Mouse (Mus musculus): ENCODE results near the gene Hdac5. TPM values are rescaled to one million over a fixed set of nuclear protein-coding genes. Genes with fewer than 3 reads are reported as not detected.

Hdac5 gene
- total and polyA plus RNA-seq, 2 experiments from 2014 or later: 61.9 to 350 TPM

DNA sequence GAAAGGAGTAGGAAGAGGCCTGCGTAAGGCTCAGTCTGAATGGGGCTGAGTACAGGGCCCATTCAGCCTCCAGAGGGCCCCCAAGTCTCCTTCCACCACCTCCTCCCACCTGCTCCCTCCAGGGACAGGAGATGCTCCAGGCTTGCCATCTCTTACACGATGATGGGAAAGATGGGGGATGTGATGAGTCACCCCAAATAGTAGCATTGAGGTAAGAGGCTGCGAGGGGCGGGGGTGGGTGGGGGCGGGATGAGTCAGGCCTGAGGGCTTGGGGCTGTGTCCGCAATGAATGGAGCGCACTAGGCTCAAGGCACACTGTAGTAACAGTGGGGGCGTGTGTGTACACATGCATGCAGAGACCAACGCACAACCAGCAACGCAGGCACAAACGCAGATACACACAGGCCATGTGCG, 28.6 kb downstream of the Hdac5 start:
- Histone ChIP-seq H3K27me3 (ENCODE audit: insufficient read depth, low read length) (no peaks in the 10 kb centered on the region), H3K9ac (replicated peaks; ENCODE audit: low read length) (no peak overlapping the region), H3K36me3 (ENCODE audit: insufficient read depth, low read length) (peaks cover 65% of the 10 kb centered on the region), H3K9me3 (ENCODE audit: low read length) (no peaks in the 10 kb centered on the region), H3K4me3 (ENCODE audit: low read length) (no peak overlapping the region), H3K27ac (no peak overlapping the region), H3K4me1 (ENCODE audit: insufficient read depth, low read length) (no peaks in the 10 kb centered on the region), H3K4me2 (ENCODE audit: low read depth, low read length) (no peak overlapping the region)
- DNase-seq (ENCODE audit: low spot score) (no peak), ATAC-seq (no peak)
- TF ChIP-seq CTCF (IDR thresholded peaks at IDR 0.05; ENCODE audit: low read depth): peak; percentile 31
- WGBS: 73% methylated on average over 12 of the region's 12 CpGs

DNA sequence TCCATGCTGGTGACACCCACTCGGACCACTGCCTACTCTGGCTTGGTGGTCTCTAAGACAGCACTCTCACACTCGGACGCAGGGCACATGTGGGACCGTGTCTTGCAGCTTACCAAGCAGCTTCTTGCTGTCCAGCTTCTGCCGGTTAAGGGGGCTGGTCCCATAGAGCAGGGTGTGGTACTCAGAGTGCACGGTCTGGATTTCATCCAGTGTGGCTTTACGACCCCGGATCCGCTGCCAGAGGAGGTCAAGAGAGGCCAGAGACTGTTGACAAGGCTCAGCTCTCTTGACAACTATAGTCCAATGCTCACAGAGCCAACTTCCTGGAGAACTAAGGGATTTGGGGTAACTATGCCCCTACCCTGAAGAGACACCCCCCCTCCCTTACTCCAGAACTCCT, 30.1 kb downstream of the Hdac5 start:
- TF ChIP-seq CTCF (IDR thresholded peaks at IDR 0.05; ENCODE audit: low read depth): no peak
- Histone ChIP-seq H3K27me3 (ENCODE audit: insufficient read depth, low read length) (no peaks in the 10 kb centered on the region), H3K9me3 (ENCODE audit: low read length) (no peaks in the 10 kb centered on the region), H3K4me2 (ENCODE audit: low read depth, low read length) (no peak overlapping the region), H3K36me3 (ENCODE audit: insufficient read depth, low read length) (peaks cover 74% of the 10 kb centered on the region), H3K4me3 (ENCODE audit: low read length) (no peak overlapping the region), H3K4me1 (ENCODE audit: insufficient read depth, low read length) (no peaks in the 10 kb centered on the region), H3K9ac (replicated peaks; ENCODE audit: low read length) (no peak overlapping the region), H3K27ac (no peak overlapping the region)
- DNase-seq (ENCODE audit: low spot score): no peak
- no peak for ATAC-seq
- WGBS: 67% methylated on average over 9 of the region's 9 CpGs

GRCm38 (mm10) chr11:102198245-102198644, 31.7 kb downstream of the Hdac5 start:
- no peak overlapping the region for H3K9ac ChIP-seq (replicated peaks; ENCODE audit: low read length)
- ATAC-seq: no peak
- 75% methylated on average over 5 of the region's 6 CpGs for WGBS
- no peaks in the 10 kb centered on the region for H3K27me3 ChIP-seq (ENCODE audit: insufficient read depth, low read length)
- no peak overlapping the region for H3K4me2 ChIP-seq (ENCODE audit: low read depth, low read length)
- no peak for DNase-seq (ENCODE audit: low spot score)
- H3K4me1 ChIP-seq (ENCODE audit: insufficient read depth, low read length): no peaks in the 10 kb centered on the region
- H3K36me3 ChIP-seq (ENCODE audit: insufficient read depth, low read length): peaks cover 65% of the 10 kb centered on the region
- peak; percentile 12; the same call in 1 of the 2 replicates for TF ChIP-seq CTCF (IDR thresholded peaks at IDR 0.05; ENCODE audit: low read depth)
- H3K27ac ChIP-seq: no peak overlapping the region
- no peaks in the 10 kb centered on the region for H3K9me3 ChIP-seq (ENCODE audit: low read length)
- no peak overlapping the region for H3K4me3 ChIP-seq (ENCODE audit: low read length)

- Histone ChIP-seq H3K9ac (replicated peaks; ENCODE audit: low read length) (no peak overlapping the region), H3K4me3 (ENCODE audit: low read length) (no peak overlapping the region), H3K27me3 (ENCODE audit: insufficient read depth, low read length) (no peaks in the 10 kb centered on the region), H3K9me3 (ENCODE audit: low read length) (no peaks in the 10 kb centered on the region), H3K4me2 (ENCODE audit: low read depth, low read length) (no peak overlapping the region), H3K27ac (no peak overlapping the region), H3K36me3 (ENCODE audit: insufficient read depth, low read length) (peaks cover 68% of the 10 kb centered on the region), H3K4me1 (ENCODE audit: insufficient read depth, low read length) (no peaks in the 10 kb centered on the region)
- WGBS: 85% methylated on average over 21 of the region's 21 CpGs
- no peak for DNase-seq (ENCODE audit: low spot score)
- no peak for TF ChIP-seq CTCF (IDR thresholded peaks at IDR 0.05; ENCODE audit: low read depth)
- no peak for ATAC-seq
These were observed 33.8 kb downstream of the Hdac5 start for GRCm38 (mm10) chr11:102196018-102196797.

- Histone ChIP-seq H3K9ac (replicated peaks; ENCODE audit: low read length) (no peak overlapping the region), H3K27me3 (ENCODE audit: insufficient read depth, low read length) (no peaks in the 10 kb centered on the region), H3K4me3 (ENCODE audit: low read length) (no peak overlapping the region), H3K36me3 (ENCODE audit: insufficient read depth, low read length) (peaks cover 46% of the 10 kb centered on the region), H3K4me1 (ENCODE audit: insufficient read depth, low read length) (peaks cover 4% of the 10 kb centered on the region; the same call in 1 of the 2 replicates), H3K27ac (no peak overlapping the region), H3K4me2 (ENCODE audit: low read depth, low read length) (no peak overlapping the region), H3K9me3 (ENCODE audit: low read length) (no peaks in the 10 kb centered on the region)
- no peak for ATAC-seq
- DNase-seq (ENCODE audit: low spot score): no peak
- WGBS: 85% methylated on average over 9 of the region's 9 CpGs
- no peak for TF ChIP-seq CTCF (IDR thresholded peaks at IDR 0.05; ENCODE audit: low read depth)
These were observed 36.1 kb downstream of the Hdac5 start for GRCm38 (mm10) chr11:102193657-102194440.

DNA sequence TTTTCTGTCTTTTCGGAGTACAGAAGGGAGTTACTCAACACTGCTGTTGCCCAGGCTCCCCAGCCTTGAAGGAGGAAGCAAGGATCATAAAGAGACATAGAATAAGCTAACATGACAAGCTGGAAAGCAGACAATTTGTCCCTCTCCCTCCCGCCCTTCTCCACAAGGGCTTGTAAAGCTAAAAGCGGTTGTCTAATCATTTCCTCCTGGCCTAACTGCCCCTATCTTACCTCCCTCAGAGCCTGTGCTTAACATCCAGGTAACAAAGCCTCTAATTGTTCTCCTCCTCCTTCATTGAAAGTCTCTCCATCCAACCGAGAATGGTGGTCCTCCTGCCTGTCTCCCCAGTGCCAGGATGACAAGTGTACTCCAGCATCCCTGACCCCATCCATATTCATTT, 39.1 kb downstream of the Hdac5 start:
- H3K9me3 ChIP-seq (ENCODE audit: low read length): no peaks in the 10 kb centered on the region
- no peak for ATAC-seq
- WGBS: 62% methylated on average over 4 of the region's 4 CpGs
- no peak for DNase-seq (ENCODE audit: low spot score)
- H3K4me3 ChIP-seq (ENCODE audit: low read length): no peak overlapping the region
- H3K27ac ChIP-seq: no peak overlapping the region
- peak overlapping the region; percentile 84 for H3K4me2 ChIP-seq (ENCODE audit: low read depth, low read length)
- H3K9ac ChIP-seq (replicated peaks; ENCODE audit: low read length): no peak overlapping the region
- H3K4me1 ChIP-seq (ENCODE audit: insufficient read depth, low read length): peaks cover 4% of the 10 kb centered on the region; the same call in 1 of the 2 replicates
- H3K27me3 ChIP-seq (ENCODE audit: insufficient read depth, low read length): no peaks in the 10 kb centered on the region
- peaks cover 20% of the 10 kb centered on the region for H3K36me3 ChIP-seq (ENCODE audit: insufficient read depth, low read length)
- no peak for TF ChIP-seq CTCF (IDR thresholded peaks at IDR 0.05; ENCODE audit: low read depth)
